Mouse (Mus musculus) heart, adult 2 months (tissue): ENCODE results near the gene Ccr1l1.

Experiments
- CTCF ChIP-seq: fragments of 200-600 bp; IDR thresholded peaks from 2 replicates; pipeline ENCODE4 v1.8.1; 2022; ENCODE audit warnings: antibody characterized with exemption, mild to moderate bottlenecking, moderate library complexity
- EP300 ChIP-seq: fragments of 200-500 bp; IDR thresholded peaks from 2 replicates; pipeline ENCODE4 v1.6.1; 2011; ENCODE audit warnings: low read depth, low read length, control low read depth; ENCODE audit not compliant: insufficient read depth
- POLR2A ChIP-seq: fragments of 200-500 bp; IDR thresholded peaks from 2 replicates; pipeline ENCODE4 v1.6.1; 2011; ENCODE audit warnings: mild to moderate bottlenecking, low read depth, low read length, control low read depth; ENCODE audit not compliant: insufficient read depth

DNA sequence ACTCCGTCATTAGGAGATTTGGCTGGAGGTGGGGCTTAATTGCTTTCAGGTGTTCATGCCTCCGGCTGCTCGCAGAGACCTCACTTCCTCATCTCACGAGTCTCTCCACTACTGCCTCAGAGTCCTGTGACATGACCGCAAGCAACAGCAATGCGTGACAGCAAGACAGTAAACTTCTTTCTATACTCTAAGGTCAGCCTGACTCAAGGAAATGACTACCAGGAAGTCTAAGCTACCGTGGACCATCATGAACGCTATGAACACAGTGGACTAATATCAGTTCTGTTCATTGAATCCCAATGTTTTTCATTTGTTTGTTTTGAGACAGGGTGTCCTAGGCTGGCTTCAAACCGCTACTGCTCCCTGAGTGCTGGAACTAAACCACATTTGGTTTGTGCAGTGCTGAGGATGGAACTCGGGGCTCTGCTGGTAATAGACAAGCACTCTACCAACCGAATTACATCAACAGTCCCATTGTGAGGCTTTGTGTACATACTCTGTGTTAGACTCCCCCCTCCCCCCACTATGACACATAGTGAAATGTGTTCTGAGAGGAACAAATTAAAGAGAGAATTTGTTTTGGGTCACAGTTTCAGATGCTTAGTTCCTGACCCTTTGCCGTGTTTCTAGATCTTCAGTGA lies 50.0 kb downstream of the Ccr1l1 start:
- TF ChIP-seq POLR2A = no peak
- no peak for TF ChIP-seq EP300
- no peak for TF ChIP-seq CTCF
